Mouse (Mus musculus) limb, embryonic 14.5 days (tissue): ENCODE data around the gene Gtf3c4. TPM values are rescaled to one million over a fixed set of nuclear protein-coding genes. Genes with fewer than 3 reads are reported as not detected.

ENCODE experiments used
- ATAC-seq: fragments of 200-750 bp; cut with Nextera tagmentation; 2 replicates; pipeline ENCODE4 v1.8.0; 2017; ENCODE audit warnings: low read depth, moderate number of reproducible peaks, moderate TSS enrichment; ENCODE audit not compliant: low FRiP score
- DNase-seq: peaks from one replicate; pipeline ENCODE4 v3.0.0-alpha.2; 2015; ENCODE audit warnings: low spot score
- H3K27ac ChIP-seq: fragments of 300-500 bp; sonication (generic); replicated peaks from 2 replicates; pipeline ENCODE4 v1.5.1; 2014; ENCODE audit warnings: low read depth, mild to moderate bottlenecking, low read length, moderate library complexity, mixed read lengths
- H3K27me3 ChIP-seq: fragments of 300-500 bp; sonication (generic); 2 replicates; pipeline ENCODE4 v1.6.1; 2014; ENCODE audit warnings: low read length, mixed read lengths; ENCODE audit not compliant: control insufficient read depth, insufficient read depth
- H3K36me3 ChIP-seq: fragments of 300-500 bp; sonication (generic); 2 replicates; pipeline ENCODE4 v1.6.1; 2014; ENCODE audit warnings: mild to moderate bottlenecking, low read length, moderate library complexity, mixed read lengths; ENCODE audit not compliant: control insufficient read depth, insufficient read depth
- H3K4me1 ChIP-seq: fragments of 300-500 bp; sonication (generic); 2 replicates; pipeline ENCODE4 v1.6.1; 2014; ENCODE audit warnings: antibody characterized with exemption, low read length, mixed read lengths; ENCODE audit not compliant: control insufficient read depth, insufficient read depth
- H3K4me2 ChIP-seq: fragments of 300-500 bp; sonication (generic); replicated peaks from 2 replicates; pipeline ENCODE4 v1.6.1; 2014; ENCODE audit warnings: low read depth, mild to moderate bottlenecking, low read length, moderate library complexity; ENCODE audit not compliant: severe bottlenecking
- H3K4me3 ChIP-seq: fragments of 300-500 bp; sonication (generic); replicated peaks from 2 replicates; pipeline ENCODE4 v1.5.1; 2014; ENCODE audit warnings: low read length
- H3K9ac ChIP-seq: fragments of 300-500 bp; sonication (generic); 2 replicates; pipeline ENCODE4 v1.6.1; 2014; ENCODE audit warnings: mild to moderate bottlenecking, low read depth, low read length, moderate library complexity; ENCODE audit not compliant: severe bottlenecking
- H3K9me3 ChIP-seq: fragments of 300-500 bp; sonication (generic); 2 replicates; pipeline ENCODE4 v1.6.1; 2016; ENCODE audit warnings: low read length; ENCODE audit not compliant: control insufficient read depth
- POLR2A ChIP-seq: fragments of 200-500 bp; IDR thresholded peaks from 2 replicates; pipeline ENCODE4 v1.8.0; 2012; ENCODE audit warnings: inconsistent platforms, mild to moderate bottlenecking, moderate library complexity, borderline replicate concordance; ENCODE audit not compliant: insufficient read depth, insufficient read length; ENCODE audit errors: extremely low read depth
- WGBS: fragments of 180-500 bp; shearing (Covaris S2); extraction: QIAGEN DNeasy Blood & Tissue Kit; methylation state at CpG from one replicate; pipeline ENCODE4 v1.1.7; 2014; 5-methylcytosine and 5-hydroxymethylcytosine counted together
- polyA plus RNA-seq, 2 experiments: library from polyadenylated mRNA; depleted of rRNA in 1 of 2; stranded (reverse) in 1 of 2; unstranded in 1 of 2; fragments of >200 nt; fragmentation: Nextera tagmentation in 1 of 2; extraction: Ambion mirVana in 1 of 2; gene quantifications; 2 replicates each; pipeline versions ENCODE4 v1.2.1 to v1.2.3; 2012 to 2014

Gene Gtf3c4
- polyA plus RNA-seq, 2 experiments, result 16.2 to 20.9 TPM

DNA sequence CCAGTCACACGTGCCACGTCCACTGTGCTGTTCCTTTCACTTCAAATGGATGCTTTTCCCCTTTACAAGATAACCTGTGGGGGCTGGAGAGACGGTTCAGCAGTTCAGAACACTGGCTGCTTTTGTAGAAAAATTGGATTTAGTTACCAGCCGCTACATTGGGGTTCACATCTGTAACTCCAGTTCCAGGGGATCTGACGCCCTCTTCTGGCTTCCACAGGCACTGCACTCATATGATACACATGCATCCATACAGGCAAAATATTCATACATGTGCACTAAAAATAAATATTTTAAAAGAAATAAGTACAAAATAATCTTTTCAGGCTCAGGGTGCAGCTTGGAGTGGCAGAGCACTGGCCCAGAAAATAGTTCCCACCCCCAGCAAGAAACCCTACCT is 45.5 kb downstream of the Gtf3c4 start:
- no peak for ATAC-seq
- H3K4me3 ChIP-seq, result no peak overlapping the region
- no peak overlapping the region for H3K4me2 ChIP-seq
- no peak overlapping the region for H3K27ac ChIP-seq
- TF ChIP-seq POLR2A, result no peak
- DNase-seq, result no peak
- H3K9ac ChIP-seq, result no peak overlapping the region
- H3K27me3 ChIP-seq, result no peaks in the 10 kb centered on the region
- H3K9me3 ChIP-seq, result no peaks in the 10 kb centered on the region
- peaks cover 7% of the 10 kb centered on the region for H3K4me1 ChIP-seq
- H3K36me3 ChIP-seq, result no peaks in the 10 kb centered on the region
- WGBS, result 80% methylated on average over 5 of the region's 5 CpGs

DNA sequence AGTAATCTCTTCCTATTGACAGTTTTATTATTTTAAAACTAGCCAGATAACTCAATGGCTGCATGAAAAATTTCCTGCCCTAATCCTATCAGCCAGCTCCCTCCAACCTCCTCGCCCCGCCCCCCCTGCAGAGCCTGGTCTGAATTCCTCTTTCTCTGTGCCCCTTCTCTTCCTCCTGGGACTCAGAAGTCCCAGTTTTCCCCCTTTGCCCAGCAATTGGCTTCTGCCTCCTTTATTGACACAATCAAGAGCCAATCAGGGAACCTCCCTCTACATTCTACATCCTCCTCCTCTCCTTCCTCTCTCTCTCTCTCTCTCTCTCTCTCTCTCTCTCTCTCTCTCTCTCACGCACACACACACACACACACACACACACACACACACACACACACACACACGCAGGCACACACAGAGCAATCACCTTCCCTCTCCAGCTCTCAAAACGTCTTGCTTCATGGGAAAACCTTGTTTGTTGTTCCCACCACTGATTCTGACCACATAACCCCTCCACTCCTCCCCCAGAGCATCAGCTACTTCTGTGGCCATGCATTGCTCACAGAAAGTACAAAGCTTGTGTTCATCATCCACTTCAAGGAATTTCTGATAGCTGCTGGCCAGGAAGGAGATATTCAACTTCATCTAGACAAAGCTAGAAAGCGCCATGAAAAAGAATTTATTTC is 47.1 kb downstream of the Gtf3c4 start:
- peak; percentile 76 for DNase-seq
- no peaks in the 10 kb centered on the region for H3K9me3 ChIP-seq
- H3K4me3 ChIP-seq, result peak overlapping the region; percentile 11; the same call in 1 of the 2 replicates
- H3K4me1 ChIP-seq, result peaks cover 6% of the 10 kb centered on the region
- peak; percentile 80; the same call in 1 of the 2 replicates for ATAC-seq
- no peak overlapping the region for H3K9ac ChIP-seq
- no peaks in the 10 kb centered on the region for H3K27me3 ChIP-seq
- H3K4me2 ChIP-seq, result peak overlapping the region; percentile 22
- TF ChIP-seq POLR2A, result no peak
- no peaks in the 10 kb centered on the region for H3K36me3 ChIP-seq
- no peak overlapping the region for H3K27ac ChIP-seq
- WGBS, result 23% methylated on average over 5 of the region's 6 CpGs

DNA sequence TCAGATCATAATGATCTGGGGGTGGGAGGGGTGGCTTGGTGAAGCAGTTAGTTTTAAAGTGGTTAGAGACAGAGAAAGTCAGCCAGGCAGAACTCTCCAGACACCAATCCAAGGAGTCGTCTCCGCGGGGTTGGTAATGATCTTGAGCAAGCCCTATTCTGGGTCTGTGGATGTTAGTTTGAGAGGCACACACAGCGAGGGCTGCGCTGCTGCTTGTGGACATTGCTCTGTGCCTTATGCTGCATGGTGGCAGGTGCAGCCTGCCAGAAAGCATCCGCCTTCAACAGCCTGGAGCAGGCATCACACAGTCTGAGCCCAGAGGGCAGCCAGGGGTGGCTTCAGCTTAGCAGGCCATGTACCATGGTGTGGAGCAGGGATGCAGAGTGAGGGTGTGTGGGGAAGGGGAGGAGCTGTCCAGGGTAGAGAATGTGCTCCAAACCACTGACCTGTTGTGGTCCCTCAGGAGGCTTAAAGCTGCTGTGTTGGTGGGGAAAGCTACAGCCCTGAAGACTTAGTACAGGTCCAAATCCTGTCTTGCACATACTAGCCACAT is 53.0 kb downstream of the Gtf3c4 start:
- no peaks in the 10 kb centered on the region for H3K36me3 ChIP-seq
- H3K4me3 ChIP-seq, result no peak overlapping the region
- TF ChIP-seq POLR2A, result no peak
- no peak overlapping the region for H3K27ac ChIP-seq
- H3K27me3 ChIP-seq, result no peaks in the 10 kb centered on the region
- no peak overlapping the region for H3K9ac ChIP-seq
- no peaks in the 10 kb centered on the region for H3K9me3 ChIP-seq
- ATAC-seq, result no peak
- DNase-seq, result no peak
- WGBS, result 76% methylated on average over 6 of the region's 6 CpGs
- no peak overlapping the region for H3K4me2 ChIP-seq
- H3K4me1 ChIP-seq, result no peaks in the 10 kb centered on the region

DNA sequence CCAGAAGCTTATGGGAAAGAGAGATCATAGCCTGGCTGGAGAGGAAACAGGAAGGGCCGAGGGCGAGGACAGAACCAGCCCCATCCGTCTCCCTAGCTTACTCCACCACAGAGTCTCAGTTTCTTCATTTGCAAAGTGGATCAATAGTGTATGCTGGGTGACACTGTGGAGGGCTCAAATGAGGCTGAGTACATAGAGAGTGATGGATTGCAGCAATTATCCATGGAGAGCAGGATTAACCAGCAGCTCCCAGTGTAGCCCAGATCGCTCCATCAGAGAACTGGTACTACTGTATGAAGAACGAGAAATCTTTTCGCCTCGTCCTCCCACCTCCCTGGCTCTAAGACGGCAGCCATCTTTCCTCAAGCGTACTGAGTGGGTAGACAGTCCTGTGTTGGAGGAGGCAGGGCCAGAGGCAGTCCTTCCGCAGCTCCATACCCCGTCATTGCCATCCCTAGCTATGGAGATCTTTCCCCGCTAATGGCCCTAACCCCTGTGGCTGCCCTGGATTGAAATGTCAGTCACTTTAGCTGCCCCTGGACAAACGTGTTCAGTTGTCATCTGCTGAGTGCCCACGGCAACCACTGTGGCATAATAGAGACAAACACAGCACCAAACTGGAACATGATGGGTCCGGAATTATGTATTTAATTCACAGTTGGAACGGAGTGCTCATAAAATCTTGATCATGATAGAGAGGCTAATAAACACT is 53.6 kb downstream of the Gtf3c4 start:
- H3K4me3 ChIP-seq, result no peak overlapping the region
- ATAC-seq, result no peak

DNA sequence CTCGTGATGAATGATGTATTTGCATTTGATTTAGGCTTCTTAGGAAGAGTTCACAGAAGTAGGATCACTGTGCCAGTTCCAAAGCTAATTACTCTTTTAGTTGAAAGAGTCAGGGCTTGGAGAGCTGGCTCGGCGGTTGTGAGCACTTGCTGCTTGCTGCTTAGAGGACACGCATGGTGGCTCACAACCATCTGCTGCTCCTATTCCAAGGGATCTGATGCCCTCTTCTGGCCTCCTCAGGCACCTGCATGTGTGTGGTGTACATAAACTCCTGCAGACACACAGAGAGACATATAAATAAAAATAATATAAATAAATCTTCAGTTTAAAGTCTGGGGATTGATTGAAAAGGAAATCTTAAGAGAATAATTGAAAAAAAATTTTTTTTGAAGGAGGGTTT is 58.9 kb downstream of the Gtf3c4 start:
- H3K4me2 ChIP-seq, result no peak overlapping the region
- no peak overlapping the region for H3K9ac ChIP-seq
- H3K27me3 ChIP-seq, result no peaks in the 10 kb centered on the region
- no peaks in the 10 kb centered on the region for H3K36me3 ChIP-seq
- no peak overlapping the region for H3K4me3 ChIP-seq
- 91% methylated on average over 4 of the region's 4 CpGs for WGBS
- H3K4me1 ChIP-seq, result no peaks in the 10 kb centered on the region
- DNase-seq, result no peak
- no peak for TF ChIP-seq POLR2A
- no peaks in the 10 kb centered on the region for H3K9me3 ChIP-seq
- H3K27ac ChIP-seq, result no peak overlapping the region
- ATAC-seq, result no peak

More for the DNA sequence above, 53.6 kb downstream of the Gtf3c4 start:
- H3K27me3 ChIP-seq, result no peaks in the 10 kb centered on the region
- H3K27ac ChIP-seq, result no peak overlapping the region
- no peak for DNase-seq
- H3K4me2 ChIP-seq, result no peak overlapping the region
- H3K9me3 ChIP-seq, result no peaks in the 10 kb centered on the region
- no peak overlapping the region for H3K9ac ChIP-seq
- H3K4me1 ChIP-seq, result no peaks in the 10 kb centered on the region
- H3K36me3 ChIP-seq, result no peaks in the 10 kb centered on the region
- TF ChIP-seq POLR2A, result no peak
- 72% methylated on average over 16 of the region's 16 CpGs for WGBS
